Mouse (Mus musculus): ENCODE data around the gene Myh15. TPM values are rescaled to one million over a fixed set of nuclear protein-coding genes. Genes with fewer than 3 reads are reported as not detected.
"Not testable (repeated sequence)": the region's sequence is repeated elsewhere in the genome, so short reads cannot be mapped to it uniquely, and the experiment has no call there.

Myh15 gene
- total RNA-seq (2021): not detected
- long read RNA-seq, experiment 1: 0 reads
- long read RNA-seq, experiment 2: 0 reads

- no peak for DNase-seq
Measured at GRCm38 (mm10) chr16:49057186-49057585, at the start of gene Myh15. Gene Myh15, plus strand, starts transcription at chr16:49057486.

GRCm38 (mm10) chr16:49016620-49017332 is 40.5 kb upstream of the Myh15 start:
- DNase-seq: no peak

GRCm38 (mm10) chr16:49035852-49036251 is 21.4 kb upstream of the Myh15 start:
- DNase-seq: no peak

GRCm38 (mm10) chr16:49037771-49038170 is 19.5 kb upstream of the Myh15 start:
- no peak for DNase-seq

- no peak for DNase-seq
Measured at GRCm38 (mm10) chr16:49040554-49041221, 16.6 kb upstream of the Myh15 start.

GRCm38 (mm10) chr16:49049214-49049613 is 8.1 kb upstream of the Myh15 start:
- no peak for DNase-seq

- DNase-seq: no peak
Measured at GRCm38 (mm10) chr16:49069256-49069963, 12.1 kb downstream of the Myh15 start.

GRCm38 (mm10) chr16:49071316-49071715 is 14.0 kb downstream of the Myh15 start:
- no peak for DNase-seq

- DNase-seq: no peak
Measured at GRCm38 (mm10) chr16:49128015-49128414, 70.7 kb downstream of the Myh15 start.

GRCm38 (mm10) chr16:49156193-49156592 is 98.9 kb downstream of the Myh15 start:
- no peak for DNase-seq

- DNase-seq: peak; percentile 78
Measured at GRCm38 (mm10) chr16:49164349-49165137, 107.3 kb downstream of the Myh15 start.

GRCm38 (mm10) chr16:49165728-49166127 is 108.4 kb downstream of the Myh15 start:
- no peak for DNase-seq

GRCm38 (mm10) chr16:49167325-49167724 is 110.0 kb downstream of the Myh15 start:
- DNase-seq: no peak

- DNase-seq: no peak
Measured at GRCm38 (mm10) chr16:49175077-49175476, 117.8 kb downstream of the Myh15 start.

GRCm38 (mm10) chr16:49175729-49176395 is 118.6 kb downstream of the Myh15 start:
- no peak for DNase-seq

GRCm38 (mm10) chr16:49193521-49193920 is 136.2 kb downstream of the Myh15 start:
- no peak for DNase-seq

GRCm38 (mm10) chr16:49193986-49194385 is 136.7 kb downstream of the Myh15 start:
- no peak for DNase-seq

GRCm38 (mm10) chr16:49196290-49196689 is 139.0 kb downstream of the Myh15 start:
- DNase-seq: no peak

GRCm38 (mm10) chr16:49197951-49198350 is 140.7 kb downstream of the Myh15 start:
- peak; percentile 26 for DNase-seq

GRCm38 (mm10) chr16:49223733-49224132 is 166.4 kb downstream of the Myh15 start:
- no peak for DNase-seq

GRCm38 (mm10) chr16:49243517-49243916 is 186.2 kb downstream of the Myh15 start:
- not testable (repeated sequence) for DNase-seq

Measured in adrenal gland, postnatal 10 days (tissue).